Comparison of ENCODE assay signal across 7 mouse cellular contexts in the genomic region with DNA sequence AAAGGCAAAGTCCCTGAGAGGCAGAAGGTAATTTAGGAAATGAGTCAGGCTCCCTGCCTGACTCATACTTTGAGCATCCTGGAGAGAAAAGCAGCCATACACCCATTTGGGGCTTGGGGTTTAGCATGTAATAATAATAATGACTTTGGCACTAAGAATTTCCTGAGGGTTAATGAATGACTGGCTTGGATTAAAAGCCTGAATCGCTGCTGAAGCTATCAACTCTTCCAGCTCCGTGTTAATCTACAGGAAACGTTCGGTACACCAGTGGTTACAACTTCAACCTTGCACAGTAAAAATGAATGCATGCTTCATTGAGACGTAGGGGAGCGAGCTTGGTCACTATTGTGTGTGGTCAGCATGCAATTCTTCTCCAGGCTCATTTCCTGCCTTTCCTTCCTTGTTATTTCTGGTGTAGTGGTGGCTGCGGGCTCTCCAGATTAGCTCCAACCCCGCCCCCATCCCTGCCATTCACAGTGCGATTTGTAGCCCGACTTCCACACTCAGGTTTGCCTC.
DNase-seq lines count a peak whose midpoint lies in the region; ATAC-seq and TF ChIP-seq lines count a peak whose summit lies in the region.

No protein-coding gene starts in this region.

- peak overlapping the region; percentile 67 for H3K27ac ChIP-seq in heart, postnatal 0 days (ENCODE audit: low read depth)

- in situ Hi-C loops in Patski (cut with MboI; ENCODE audit: low pct_unique_long_range_greater_than_20kb): no loop called here

- peaks cover 16% of the 10 kb centered on the region for H3K4me1 ChIP-seq in heart, postnatal 0 days (ENCODE audit: control insufficient read depth, insufficient read depth)

- no peaks in the 10 kb centered on the region for H3K9me3 ChIP-seq in heart, postnatal 0 days (replicated peaks; ENCODE audit: control insufficient read depth, low read length)

- DNase-seq in 416B (ENCODE audit: low read depth): peak; percentile 97
- peak; percentile 96 for DNase-seq in Patski (ENCODE audit: low read depth, low spot score)
- DNase-seq in heart, postnatal 0 days (ENCODE audit: low spot score): peak; percentile 63
- peak; percentile 22 for DNase-seq in liver
- no peak for DNase-seq in ovary, postnatal 10 days (ENCODE audit: low spot score)
- no peak for DNase-seq in layer of hippocampus, adult 9-10 months (ENCODE audit: low spot score)
- no peak for DNase-seq in cerebellum, postnatal 10 days

- no peaks in the 10 kb centered on the region for H3K36me3 ChIP-seq in heart, postnatal 0 days (replicated peaks; ENCODE audit: control insufficient read depth, insufficient read depth, low read length)

- H3K4me2 ChIP-seq in heart, postnatal 0 days (ENCODE audit: low read depth, low read length): no peak overlapping the region

- H3K27me3 ChIP-seq in Patski: no peaks in the 10 kb centered on the region
- no peaks in the 10 kb centered on the region for H3K27me3 ChIP-seq in heart, postnatal 0 days (ENCODE audit: control insufficient read depth, insufficient read depth, low read length)

- peak; percentile 88 for ATAC-seq in Patski
- peak; percentile 70 for ATAC-seq in heart, postnatal 0 days (ENCODE audit: insufficient read depth, low read depth)

- TF ChIP-seq CTCF in Patski (IDR thresholded peaks at IDR 0.05): no peak
- TF ChIP-seq CTCF in heart, postnatal 0 days (IDR thresholded peaks at IDR 0.05; ENCODE audit: low read depth): no peak

- H3K4me3 ChIP-seq in heart, postnatal 0 days (ENCODE audit: low read depth, low read length): no peak overlapping the region

- POLR2A ChIA-PET in Patski (lab: Charles Lee): interaction anchor here (0.6 to 0.7 kb wide), 2 partner anchors 11 to 21 kb away, joined by 3 to 6 read pairs; no protein-coding TSS in a partner anchor

- WGBS in heart, postnatal 0 days: 25% methylated on average over 10 of the region's 10 CpGs

- no peak for TF ChIP-seq EP300 in heart, postnatal 0 days (IDR thresholded peaks at IDR 0.05; ENCODE audit: low read depth)

- H3K9ac ChIP-seq in heart, postnatal 0 days (replicated peaks; ENCODE audit: low read depth, low read length): no peak overlapping the region

- CTCF ChIA-PET in Patski (lab: Charles Lee): interaction anchor here (1.0 to 2.1 kb wide), 4 partner anchors 9 to 317 kb away, joined by 3 to 6 read pairs (median 3); no protein-coding TSS in a partner anchor

Comparison
In these comparisons a context has a peak if more than half of its experiments do, and no peak if none do; other contexts are left out.
1. DNase-seq: peak in 416B (single experiment), Patski (single experiment), heart, postnatal 0 days (single experiment) and liver (single experiment); none in ovary, postnatal 10 days (single experiment), layer of hippocampus, adult 9-10 months (single experiment) and cerebellum, postnatal 10 days (0 of 2).